Mouse (Mus musculus): ENCODE results near the gene Otos.

- no peak for TF ChIP-seq CTCF (IDR thresholded peaks at IDR 0.05; ENCODE audit: low read depth)
- TF ChIP-seq EP300 (IDR thresholded peaks at IDR 0.05; ENCODE audit: low read depth) = no peak
Observed at GRCm38 (mm10) chr1:92618360-92618759, 30.3 kb downstream of the Otos start.
